Comparison of ENCODE assay signal across 20 mouse cellular contexts in genomic region chr14:44833096-44833495, GRCm38 (mm10). TPM values are rescaled to one million over a fixed set of nuclear protein-coding genes. Genes with fewer than 3 reads are reported as not detected.
DNase-seq lines count a peak whose midpoint lies in the region; ATAC-seq and TF ChIP-seq lines count a peak whose summit lies in the region.
"Not testable (repeated sequence)": the region's sequence is repeated elsewhere in the genome, so short reads cannot be mapped to it uniquely, and the experiment has no call there.
"Had no signal": no experiment of that assay in that cellular context is flagged by ENCODE, and none has a peak within 500 bp of the region (broad histone marks: within the 10 kb centered on the region; RNA-seq: fewer than 3 reads in every experiment).

No protein-coding gene starts in this region.

- peak; percentile 29 for DNase-seq in CH12.LX (ENCODE audit: extremely low read depth)
- not testable (repeated sequence) for DNase-seq in ES-E14 (ENCODE audit: low read depth, low spot score); hindbrain, embryonic 10.5 days (ENCODE audit: low spot score)
- DNase-seq in ZHBTc4 (ENCODE audit: low read depth, low spot score), result peak; percentile 32
- DNase-seq in kidney, adult 2 months, result peak; percentile 57
- DNase-seq in kidney, postnatal 36 days, result peak; percentile 9 to 40

- not testable (repeated sequence) for TF ChIP-seq POLR2A in CH12.LX (IDR thresholded peaks at IDR 0.05; ENCODE audit: low read depth, low read length); kidney, adult 2 months (IDR thresholded peaks at IDR 0.05; ENCODE audit: low read depth, low read length)

- TF ChIP-seq CTCF in CH12.LX (conservative IDR thresholded peaks at IDR 0.05 in 1 of 2, IDR thresholded peaks at IDR 0.05 in 1 of 2; ENCODE audit: low read depth in 2 of 2, low read length in 2 of 2); kidney, adult 2 months (conservative IDR thresholded peaks at IDR 0.05; ENCODE audit: insufficient read depth, insufficient read length, low read depth, low read length): not testable (repeated sequence)

- not testable (repeated sequence) for H3K36me3 ChIP-seq in CH12.LX (replicated peaks in 1 of 2; ENCODE audit: control insufficient read depth in 1 of 2, insufficient read depth in 1 of 2, low read length in 1 of 2); ES-E14 (ENCODE audit: control insufficient read depth, insufficient read depth, low read length, poor library complexity, severe bottlenecking); hindbrain, embryonic 10.5 days; kidney, adult 2 months (ENCODE audit: control insufficient read depth, insufficient read depth, low read length); kidney, embryonic 15.5 days

- H3K79me2 ChIP-seq in CH12.LX (replicated peaks; ENCODE audit: control insufficient read depth, extremely low read depth, insufficient read depth, poor library complexity, severe bottlenecking), result not testable (repeated sequence)

- not testable (repeated sequence) for H3K27ac ChIP-seq in CH12.LX (ENCODE audit: insufficient read depth, low read depth)
- peak overlapping the region; percentile 71; the same call in 1 of the 2 replicates for H3K27ac ChIP-seq in ES-E14 (ENCODE audit: insufficient read depth, low read depth, low read length, poor library complexity, severe bottlenecking)
- 0 out of 2 replicates have a peak overlapping the region, but pooled peaks have one; percentile 23 for H3K27ac ChIP-seq in hindbrain, embryonic 10.5 days
- H3K27ac ChIP-seq in kidney, adult 2 months (ENCODE audit: insufficient read depth, low read depth, low read length), result peak overlapping the region; percentile 41; the same call in 1 of the 2 replicates
- peak overlapping the region; percentile 70; the same call in 1 of the 2 replicates for H3K27ac ChIP-seq in kidney, embryonic 15.5 days

- not testable (repeated sequence) for H3K9me3 ChIP-seq in CH12.LX (replicated peaks; ENCODE audit: low read length); ES-E14 (ENCODE audit: control insufficient read depth, insufficient read depth, low read depth, low read length); hindbrain, embryonic 10.5 days; kidney, embryonic 15.5 days (replicated peaks)

- not testable (repeated sequence) for TF ChIP-seq EP300 in CH12.LX (IDR thresholded peaks at IDR 0.05; ENCODE audit: low read length)

- WGBS in hindbrain, embryonic 10.5 days, result 88% methylated on average over 4 of the region's 4 CpGs
- WGBS in kidney, adult 2 months, result 42% methylated on average over 4 of the region's 4 CpGs
- WGBS in kidney, embryonic 15.5 days, result 78% methylated on average over 4 of the region's 4 CpGs

- not testable (repeated sequence) for H3K9ac ChIP-seq in CH12.LX (ENCODE audit: insufficient read depth, low read depth); ES-E14 (ENCODE audit: insufficient read depth, low read depth, low read length, poor library complexity, severe bottlenecking); kidney, embryonic 15.5 days

- TF ChIP-seq RAD21 in CH12.LX (IDR thresholded peaks at IDR 0.05; ENCODE audit: low read depth, low read length), result not testable (repeated sequence)

- peak; percentile 61; the same call in 1 of the 2 replicates for ATAC-seq in kidney, embryonic 15.5 days (replicated peaks; ENCODE audit: low FRiP score)

- H3K4me3 ChIP-seq in CH12.LX (replicated peaks in 1 of 3; ENCODE audit: low read depth in 2 of 3, low read length in 2 of 3, poor library complexity in 1 of 3); ES-E14 (ENCODE audit: insufficient read depth in 1 of 2, low read depth in 1 of 2, low read length in 2 of 2, poor library complexity in 1 of 2, severe bottlenecking in 1 of 2); hindbrain, embryonic 10.5 days; kidney, adult 2 months (ENCODE audit: insufficient read depth, low read depth, low read length); kidney, embryonic 15.5 days (replicated peaks): not testable (repeated sequence)

- in situ Hi-C loops in CH12.LX (cut with MboI; ENCODE audit: low pct_ligation_motif_present, low pct_unique_long_range_greater_than_20kb, low sequenced_read_pairs); ES-E14 (cut with MboI; ENCODE audit: low sequenced_read_pairs in 2 of 2, unreplicated experiment in 2 of 2): not testable (repeated sequence)

- H3K4me1 ChIP-seq in CH12.LX (ENCODE audit: control insufficient read depth in 1 of 2, insufficient read depth in 2 of 2), result peaks cover 3 to 28% of the 10 kb centered on the region in 2 experiments; a peak in 3 of 4 replicates
- H3K4me1 ChIP-seq in ES-E14 (ENCODE audit: control insufficient read depth in 2 of 2, insufficient read depth in 2 of 2, low read length in 2 of 2, poor library complexity in 1 of 2); hindbrain, embryonic 10.5 days (replicated peaks); kidney, embryonic 15.5 days: not testable (repeated sequence)
- peaks cover 14% of the 10 kb centered on the region; the same call in 1 of the 2 replicates for H3K4me1 ChIP-seq in kidney, adult 2 months (ENCODE audit: control insufficient read depth, insufficient read depth, low read length)

- dilution Hi-C loops in CH12.LX (cut with MboI; ENCODE audit: extremely low pct_ligation_motif_present, extremely low pct_unique_long_range_greater_than_20kb, low sequenced_read_pairs), result not testable (repeated sequence)

- not testable (repeated sequence) for H3K4me2 ChIP-seq in CH12.LX (ENCODE audit: insufficient read depth, low read depth, poor library complexity, severe bottlenecking); kidney, embryonic 15.5 days

- not testable (repeated sequence) for H3K27me3 ChIP-seq in CH12.LX (replicated peaks); hindbrain, embryonic 10.5 days (ENCODE audit: insufficient read depth, poor library complexity, severe bottlenecking); kidney, adult 2 months (replicated peaks; ENCODE audit: control insufficient read depth, insufficient read depth, low read length); kidney, embryonic 15.5 days

RNA-seq across cellular contexts. Expression of gene Ptgdr, which starts 26.1 kb away (rescaled TPM):
- total RNA-seq in CH12.LX (2012; rRNA removed), result not detected in 2 replicates
- not detected in 2 replicates for total RNA-seq in CH12.LX (2014; rRNA removed)
- not detected in 2 replicates for polyA plus RNA-seq in CH12.LX (2012; ENCODE audit: insufficient read length, low read depth)
- total RNA-seq in ES-E14 (2012; rRNA removed), result not detected in 2 replicates
- not detected in 2 replicates for polyA plus RNA-seq in hindbrain, embryonic 10.5 days (2016; fragmentation: Nextera tagmentation; extraction: Ambion mirVana)
- not detected in 2 replicates for polyA plus RNA-seq in kidney, adult 2 months (2012; rRNA removed)
- not detected in 2 replicates for polyA plus RNA-seq in kidney, embryonic 15.5 days (2015; fragmentation: Nextera tagmentation; extraction: Ambion mirVana)
- total RNA-seq: adrenal gland, adult 18-20 months; adrenal gland, postnatal 10 days; adrenal gland, postnatal 36 days; common myeloid progenitor, adult 5-6 weeks; gastrocnemius, postnatal 25 days; heart, adult 18-20 months; heart, postnatal 10 days; heart, postnatal 36 days had no signal
- polyA plus RNA-seq: G1E; heart, embryonic 12.5 days; heart, embryonic 15.5 days; hindbrain, embryonic 11.5 days; inflammation-experienced regulatory T-cells, adult 6 months had no signal
